Mouse (Mus musculus) limb, embryonic 13.5 days (tissue): ENCODE results near the gene Rpl38. TPM values are rescaled to one million over a fixed set of nuclear protein-coding genes. Genes with fewer than 3 reads are reported as not detected.
"Not testable (repeated sequence)": the region's sequence is repeated elsewhere in the genome, so short reads cannot be mapped to it uniquely, and the experiment has no call there.

ENCODE experiments used
- ATAC-seq: fragments of 200-750 bp; cut with Nextera tagmentation; 2 replicates; pipeline ENCODE4 v1.8.0; 2017; ENCODE audit warnings: low read depth, moderate number of reproducible peaks, moderate TSS enrichment; ENCODE audit not compliant: low FRiP score
- H3K27ac ChIP-seq: fragments of 300-500 bp; sonication (generic); 2 replicates; pipeline ENCODE4 v1.5.1; 2015; ENCODE audit warnings: inconsistent platforms, mild to moderate bottlenecking, moderate library complexity
- H3K27me3 ChIP-seq: fragments of 300-500 bp; sonication (generic); 2 replicates; pipeline ENCODE4 v1.6.1; 2015; ENCODE audit warnings: mild to moderate bottlenecking, inconsistent platforms
- H3K36me3 ChIP-seq: fragments of 300-500 bp; sonication (generic); 2 replicates; pipeline ENCODE4 v1.6.1; 2015; ENCODE audit warnings: inconsistent platforms, mild to moderate bottlenecking, moderate library complexity
- H3K4me1 ChIP-seq: fragments of 300-500 bp; sonication (generic); 2 replicates; pipeline ENCODE4 v1.6.1; 2015; ENCODE audit warnings: inconsistent platforms
- H3K4me2 ChIP-seq: fragments of 300-500 bp; sonication (generic); replicated peaks from 2 replicates; pipeline ENCODE4 v1.6.1; 2015; ENCODE audit warnings: inconsistent platforms, mild to moderate bottlenecking, moderate library complexity
- H3K4me3 ChIP-seq: fragments of 300-500 bp; sonication (generic); 2 replicates; pipeline ENCODE4 v1.5.1; 2015; ENCODE audit warnings: moderate library complexity, mild to moderate bottlenecking, inconsistent platforms
- H3K9ac ChIP-seq: fragments of 300-500 bp; sonication (generic); 2 replicates; pipeline ENCODE4 v1.6.1; 2015; ENCODE audit warnings: mild to moderate bottlenecking, inconsistent platforms
- H3K9me3 ChIP-seq: fragments of 300-500 bp; sonication (generic); 2 replicates; pipeline ENCODE4 v1.6.1; 2016; ENCODE audit warnings: inconsistent platforms
- WGBS: fragments of 180-500 bp; shearing (Covaris S2); methylation state at CpG from one replicate; pipeline ENCODE4 v1.1.7; 2015; 5-methylcytosine and 5-hydroxymethylcytosine counted together
- polyA plus RNA-seq: library from polyadenylated mRNA; unstranded; fragments of >200 nt; fragmentation: Nextera tagmentation; extraction: Ambion mirVana; gene quantifications from 2 replicates; pipeline ENCODE4 v1.2.1, GENCODE M21; 2015

The Rpl38 gene
- polyA plus RNA-seq, 1 experiment from 2014 or later: 966 TPM

- H3K4me2 ChIP-seq: no peak overlapping the region
- H3K36me3 ChIP-seq: peaks cover 45% of the 10 kb centered on the region
- no peaks in the 10 kb centered on the region for H3K9me3 ChIP-seq
- 58% methylated on average over 8 of the region's 8 CpGs for WGBS
- H3K4me1 ChIP-seq: peaks cover 50% of the 10 kb centered on the region
- H3K4me3 ChIP-seq: no peak overlapping the region
- H3K27me3 ChIP-seq: 0 out of 2 replicates have a peak, but pooled peaks cover 5% of the 10 kb centered on the region
- no peak overlapping the region for H3K9ac ChIP-seq
- ATAC-seq: no peak
- no peak overlapping the region; the same call in 1 of the 2 replicates for H3K27ac ChIP-seq
Measured at GRCm38 (mm10) chr11:114674180-114674579, 5.9 kb downstream of the Rpl38 start.

GRCm38 (mm10) chr11:114674796-114675195 lies 6.5 kb downstream of the Rpl38 start:
- Histone ChIP-seq H3K4me2 (peak overlapping the region; percentile 80), H3K4me1 (peaks cover 50% of the 10 kb centered on the region), H3K36me3 (peaks cover 45% of the 10 kb centered on the region), H3K4me3 (peak overlapping the region; percentile 56)
- H3K27ac ChIP-seq, H3K9ac ChIP-seq, ATAC-seq, H3K27me3 ChIP-seq, H3K9me3 ChIP-seq: not testable (repeated sequence)
- 95% methylated on average over 2 of the region's 3 CpGs for WGBS

DNA sequence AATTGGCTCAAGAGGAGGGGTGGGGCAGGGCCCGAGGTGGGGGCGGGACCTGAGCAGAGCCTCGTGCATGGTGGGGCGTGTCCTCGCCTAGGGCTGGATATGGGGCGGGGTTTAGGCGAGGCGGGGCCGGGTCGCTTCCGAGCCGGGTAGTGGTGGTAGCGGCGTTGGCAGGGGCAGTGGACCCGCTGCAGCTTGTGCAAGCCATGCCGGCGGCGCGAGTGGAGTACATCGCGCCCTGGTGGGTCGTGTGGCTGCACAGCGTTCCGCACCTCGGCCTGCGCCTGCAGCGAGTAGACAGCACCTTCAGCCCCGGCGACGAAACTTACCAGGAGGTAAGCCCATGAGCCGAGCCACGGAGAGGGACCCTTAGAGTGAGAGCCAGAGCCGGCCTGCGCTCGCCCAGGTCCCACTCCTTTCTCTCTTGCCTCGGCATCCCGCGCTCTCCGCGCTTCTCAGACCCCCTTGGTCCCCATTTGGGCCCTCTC lies 7.1 kb downstream of the Rpl38 start, which contains the start of gene Ttyh2:
Gene Ttyh2 (plus strand): TSS at position 91 of the 485 bp plus-strand sequence.
- peak within 1 kb of the TSS; percentile 76 for H3K9ac ChIP-seq

DNA sequence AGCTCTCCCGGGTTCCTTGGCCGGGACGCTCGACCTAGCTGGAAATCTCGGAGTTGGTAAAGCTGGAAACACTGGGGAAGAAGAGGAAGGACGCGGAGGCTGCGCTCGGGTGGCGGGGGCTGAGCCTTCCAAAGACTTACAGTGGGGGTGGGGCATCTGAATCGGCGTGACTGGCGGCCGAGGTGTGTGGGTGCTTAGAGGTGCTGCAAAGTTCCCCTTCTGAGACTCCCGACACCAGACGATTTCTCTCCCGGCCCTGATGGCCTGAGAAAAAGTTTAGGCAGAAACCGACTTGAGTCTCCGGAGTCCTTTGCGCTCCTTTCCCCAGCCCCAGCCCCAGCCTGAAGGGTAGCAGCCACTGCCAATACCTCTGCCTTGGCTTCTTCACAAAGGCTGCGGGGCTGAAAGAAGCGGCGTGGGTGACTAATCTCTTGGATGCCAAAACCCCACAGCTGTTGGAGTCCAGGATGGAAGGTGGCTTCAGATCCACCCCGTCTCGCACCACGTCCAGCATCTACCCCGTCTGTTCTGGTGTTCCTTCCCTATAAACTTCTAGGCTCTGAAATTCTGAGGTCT lies 7.6 kb downstream of the Rpl38 start:
- ATAC-seq: 0 out of 2 replicates have a peak, but pooled peaks have one; percentile 20
- 2% methylated on average over 27 of the region's 27 CpGs for WGBS
- H3K4me1 ChIP-seq: peaks cover 42% of the 10 kb centered on the region

More for the DNA sequence above, 7.1 kb downstream of the Rpl38 start, which contains the start of gene Ttyh2:
- no peaks in the 10 kb centered on the region for H3K9me3 ChIP-seq
- ATAC-seq: peak; percentile 88
- H3K36me3 ChIP-seq: peaks cover 40% of the 10 kb centered on the region
- under 1% methylated on average over 40 of the region's 40 CpGs for WGBS
- H3K27me3 ChIP-seq: 0 out of 2 replicates have a peak, but pooled peaks cover 5% of the 10 kb centered on the region
- peak within 1 kb of the TSS; percentile 80 for H3K4me2 ChIP-seq
- peaks cover 46% of the 10 kb centered on the region for H3K4me1 ChIP-seq
- peak within 1 kb of the TSS; percentile 56 for H3K4me3 ChIP-seq
- peak within 1 kb of the TSS; percentile 29; the same call in 1 of the 2 replicates for H3K27ac ChIP-seq

DNA sequence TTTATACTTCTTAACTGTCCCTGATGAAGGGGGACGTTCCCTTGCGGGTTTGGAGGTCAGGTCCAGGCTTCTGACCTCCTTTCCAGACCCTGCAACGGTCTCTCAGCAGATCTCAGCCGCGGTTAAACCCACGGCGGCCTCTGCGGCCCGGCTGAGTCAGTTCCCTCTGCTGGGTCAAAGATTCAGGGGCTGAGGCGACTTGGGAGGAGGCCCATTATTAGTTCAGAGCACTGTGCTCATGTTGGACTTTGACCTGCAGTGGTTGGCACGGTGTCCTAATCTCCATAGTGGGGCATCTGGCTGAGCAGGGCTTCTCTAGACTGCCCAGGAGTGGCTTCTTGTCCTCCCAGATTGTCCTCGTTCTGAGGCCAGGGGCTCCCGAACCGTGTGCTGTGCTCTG lies 8.1 kb downstream of the Rpl38 start:
- 8% methylated on average over 14 of the region's 14 CpGs for WGBS
- Histone ChIP-seq H3K27ac (0 out of 2 replicates have a peak overlapping the region, but pooled peaks have one; percentile 15), H3K36me3 (peaks cover 30% of the 10 kb centered on the region), H3K9ac (peak overlapping the region; percentile 76), H3K4me2 (peak overlapping the region; percentile 80), H3K4me1 (peaks cover 39% of the 10 kb centered on the region), H3K9me3 (no peaks in the 10 kb centered on the region), H3K27me3 (0 out of 2 replicates have a peak, but pooled peaks cover 5% of the 10 kb centered on the region), H3K4me3 (peak overlapping the region; percentile 56)
- ATAC-seq: no peak

More for the DNA sequence above, 7.6 kb downstream of the Rpl38 start:
- Histone ChIP-seq H3K4me3 (peak overlapping the region; percentile 56), H3K4me2 (peak overlapping the region; percentile 80), H3K27me3 (0 out of 2 replicates have a peak, but pooled peaks cover 5% of the 10 kb centered on the region), H3K9ac (peak overlapping the region; percentile 76), H3K27ac (peak overlapping the region; percentile 29; the same call in 1 of the 2 replicates), H3K36me3 (peaks cover 35% of the 10 kb centered on the region), H3K9me3 (no peaks in the 10 kb centered on the region)

GRCm38 (mm10) chr11:114676896-114677530 lies 8.7 kb downstream of the Rpl38 start:
- ATAC-seq: no peak
- no peak overlapping the region for H3K27ac ChIP-seq
- peak overlapping the region; percentile 80 for H3K4me2 ChIP-seq
- 40% methylated on average over 8 of the region's 9 CpGs for WGBS
- peak overlapping the region; percentile 76; the same call in 1 of the 2 replicates for H3K9ac ChIP-seq
- peaks cover 39% of the 10 kb centered on the region for H3K4me1 ChIP-seq
- H3K27me3 ChIP-seq: 0 out of 2 replicates have a peak, but pooled peaks cover 5% of the 10 kb centered on the region
- peaks cover 24% of the 10 kb centered on the region for H3K36me3 ChIP-seq
- no peaks in the 10 kb centered on the region for H3K9me3 ChIP-seq
- peak overlapping the region; percentile 56 for H3K4me3 ChIP-seq

- 70% methylated on average over 8 of the region's 8 CpGs for WGBS
- no peaks in the 10 kb centered on the region for H3K36me3 ChIP-seq
- ATAC-seq: no peak
- no peak overlapping the region for H3K4me3 ChIP-seq
- no peak overlapping the region for H3K27ac ChIP-seq
- 0 out of 2 replicates have a peak, but pooled peaks cover 5% of the 10 kb centered on the region for H3K27me3 ChIP-seq
- peaks cover 43% of the 10 kb centered on the region for H3K4me1 ChIP-seq
- no peaks in the 10 kb centered on the region for H3K9me3 ChIP-seq
- H3K9ac ChIP-seq: no peak overlapping the region
- H3K4me2 ChIP-seq: no peak overlapping the region
Measured at GRCm38 (mm10) chr11:114679582-114679981, 11.3 kb downstream of the Rpl38 start.

- no peak for ATAC-seq
- H3K9ac ChIP-seq: no peak overlapping the region
- H3K9me3 ChIP-seq: no peaks in the 10 kb centered on the region
- H3K27ac ChIP-seq: no peak overlapping the region
- H3K27me3 ChIP-seq: 0 out of 2 replicates have a peak, but pooled peaks cover 5% of the 10 kb centered on the region
- no peaks in the 10 kb centered on the region for H3K36me3 ChIP-seq
- no peak overlapping the region for H3K4me2 ChIP-seq
- peaks cover 44% of the 10 kb centered on the region for H3K4me1 ChIP-seq
- no peak overlapping the region for H3K4me3 ChIP-seq
- WGBS: 66% methylated on average over 10 of the region's 10 CpGs
Measured at GRCm38 (mm10) chr11:114680291-114680690, 12.0 kb downstream of the Rpl38 start.

DNA sequence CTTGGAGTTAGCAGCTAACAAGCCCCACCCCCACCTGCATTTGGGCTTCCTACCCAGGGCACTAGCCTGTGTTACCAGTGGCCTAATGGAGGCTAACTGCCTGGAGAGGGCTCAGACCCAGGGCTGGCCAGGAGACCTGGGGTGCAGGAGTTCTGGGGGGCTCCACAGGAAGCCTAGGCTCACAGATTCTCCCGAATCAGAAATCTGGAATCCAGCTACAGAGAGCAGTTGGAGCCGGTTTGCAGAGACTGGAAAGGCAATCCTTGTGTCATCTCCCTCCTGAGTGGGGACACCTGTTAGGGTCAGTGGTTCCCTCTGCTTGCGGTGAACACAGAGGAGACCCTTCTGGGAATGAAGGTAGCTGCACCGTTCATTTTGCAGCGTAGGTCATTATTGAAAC lies 12.7 kb downstream of the Rpl38 start:
- Histone ChIP-seq H3K9me3 (no peaks in the 10 kb centered on the region), H3K36me3 (no peaks in the 10 kb centered on the region), H3K9ac (no peak overlapping the region), H3K27me3 (0 out of 2 replicates have a peak, but pooled peaks cover 5% of the 10 kb centered on the region), H3K4me3 (no peak overlapping the region), H3K4me1 (peaks cover 39% of the 10 kb centered on the region), H3K4me2 (no peak overlapping the region), H3K27ac (no peak overlapping the region)
- WGBS: 65% methylated on average over 5 of the region's 5 CpGs
- ATAC-seq: no peak

GRCm38 (mm10) chr11:114682321-114682900 lies 14.1 kb downstream of the Rpl38 start:
- Histone ChIP-seq H3K9ac (no peak overlapping the region), H3K4me1 (peaks cover 26% of the 10 kb centered on the region), H3K4me2 (no peak overlapping the region), H3K27ac (no peak overlapping the region), H3K9me3 (no peaks in the 10 kb centered on the region), H3K36me3 (no peaks in the 10 kb centered on the region), H3K27me3 (no peaks in the 10 kb centered on the region), H3K4me3 (no peak overlapping the region)
- WGBS: 88% methylated on average over 13 of the region's 13 CpGs
- ATAC-seq: no peak

DNA sequence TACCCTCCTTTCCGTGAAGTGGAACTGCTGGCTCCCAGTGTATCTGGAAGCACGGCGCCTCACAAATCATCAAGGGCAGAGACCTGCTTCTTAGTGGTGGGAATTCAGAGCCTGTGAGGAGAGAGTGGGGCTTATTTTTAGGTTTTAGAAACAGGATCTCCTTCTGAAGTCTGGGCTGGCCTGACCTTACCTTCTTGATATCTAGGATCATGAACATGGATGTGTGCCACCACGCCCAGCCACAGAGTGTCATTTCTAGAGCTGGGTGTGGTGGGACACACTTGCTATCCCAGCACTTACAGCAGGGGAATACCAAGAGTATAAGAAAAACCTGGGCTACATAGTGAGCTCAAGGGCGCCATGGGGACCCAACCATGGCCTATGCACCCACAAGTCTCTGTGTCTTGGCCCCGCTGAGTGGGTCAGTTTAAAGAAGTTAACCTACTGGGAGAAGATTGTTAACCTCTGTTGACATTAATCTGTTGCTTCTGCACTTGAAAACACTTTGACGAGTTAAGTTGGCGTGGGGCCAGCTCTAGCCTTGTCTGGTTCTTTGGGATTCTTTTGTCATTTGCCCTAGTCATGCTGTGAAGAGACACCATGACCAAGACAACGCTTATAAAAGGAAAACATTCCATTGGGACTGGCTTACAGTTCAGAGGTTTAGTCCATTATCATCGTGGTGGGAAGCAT lies 14.9 kb downstream of the Rpl38 start:
- H3K9me3 ChIP-seq: no peaks in the 10 kb centered on the region
- no peak for ATAC-seq
- H3K36me3 ChIP-seq: no peaks in the 10 kb centered on the region
- H3K4me1 ChIP-seq: peaks cover 30% of the 10 kb centered on the region
- H3K4me3 ChIP-seq: no peak overlapping the region
- no peak overlapping the region for H3K4me2 ChIP-seq
- no peak overlapping the region for H3K27ac ChIP-seq
- no peaks in the 10 kb centered on the region for H3K27me3 ChIP-seq
- no peak overlapping the region for H3K9ac ChIP-seq
- 86% methylated on average over 10 of the region's 10 CpGs for WGBS
